Mouse (Mus musculus) testis, adult 2 months (tissue): ENCODE measurements at regions not wholly inside any gene's neighbourhood (a gene's known extent, or its start where the extent isn't known, plus 50 kb on each side); places are given as distances from the start of the nearest gene placed in this dataset.

Source experiments
- CTCF ChIP-seq: fragments of 200-500 bp; IDR thresholded peaks from 2 replicates; pipeline ENCODE4 v1.5.1; 2012; ENCODE audit warnings: low read depth, mild to moderate bottlenecking, inconsistent platforms, low read length, moderate library complexity; ENCODE audit not compliant: control insufficient read depth, insufficient read depth, insufficient replicate concordance
- POLR2A ChIP-seq: fragments of 200-500 bp; IDR thresholded peaks from 2 replicates; pipeline ENCODE4 v1.6.1; 2012; ENCODE audit warnings: low read depth, mild to moderate bottlenecking, inconsistent platforms, low read length, moderate library complexity; ENCODE audit not compliant: control insufficient read depth

DNA sequence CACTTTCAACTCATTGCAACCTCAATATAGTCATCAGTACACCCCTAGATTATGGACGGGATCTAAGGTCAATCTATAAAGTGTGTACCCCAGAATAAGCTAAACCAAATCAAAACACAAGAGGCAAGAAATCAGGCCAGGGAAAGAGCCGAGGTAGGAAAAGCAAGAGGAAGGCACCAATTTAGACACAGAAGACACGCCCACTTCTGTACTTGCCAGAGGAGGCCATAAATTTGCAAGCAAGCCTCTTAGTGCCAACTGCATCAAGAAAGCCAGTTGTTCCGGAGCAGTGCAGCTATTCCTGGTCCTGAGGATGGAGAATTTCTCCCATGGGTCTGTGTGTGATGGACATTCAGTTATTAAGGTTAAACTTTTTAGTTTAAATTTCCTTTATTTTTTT, 179.7 kb upstream of the Smlr1 start:
- TF ChIP-seq CTCF: no peak
- TF ChIP-seq POLR2A: no peak
